Mouse (Mus musculus): ENCODE data around the gene Comt. TPM values are rescaled to one million over a fixed set of nuclear protein-coding genes. Genes with fewer than 3 reads are reported as not detected.

Comt gene
- total RNA-seq, 2 experiments from 2014 or later = 99.0 to 129 TPM

GRCm38 (mm10) chr16:18443385-18443841 is 16.8 kb upstream of the Comt start:
- DNase-seq (ENCODE audit: low spot score in 2 of 2) = peak; percentile 86 to 90

- DNase-seq (ENCODE audit: low spot score in 2 of 2) = no peak
These were observed 9.5 kb upstream of the Comt start for GRCm38 (mm10) chr16:18436128-18436527.

GRCm38 (mm10) chr16:18433341-18433920 is 6.8 kb upstream of the Comt start:
- no peak for DNase-seq (ENCODE audit: low spot score in 2 of 2)

GRCm38 (mm10) chr16:18430641-18431212 is 4.1 kb upstream of the Comt start:
- DNase-seq (ENCODE audit: low spot score in 2 of 2) = no peak

- DNase-seq (ENCODE audit: low spot score in 2 of 2) = no peak
These were observed 3.0 kb upstream of the Comt start for GRCm38 (mm10) chr16:18429641-18430040.

- DNase-seq (ENCODE audit: low spot score in 2 of 2) = no peak
These were observed 1.9 kb upstream of the Comt start for GRCm38 (mm10) chr16:18428516-18429042.

- no peak for DNase-seq (ENCODE audit: low spot score in 2 of 2)
These were observed 1.4 kb upstream of the Comt start for GRCm38 (mm10) chr16:18428011-18428515.

- peak; percentile 57 to 61 for DNase-seq (ENCODE audit: low spot score in 2 of 2)
These were observed 349 bp downstream of the Comt start, which contains the start of gene Txnrd2 for GRCm38 (mm10) chr16:18426215-18426791. Gene Txnrd2 (plus strand): TSS chr16:18426384.

GRCm38 (mm10) chr16:18425475-18426214 is 1.0 kb downstream of the Comt start:
- no peak for DNase-seq (ENCODE audit: low spot score in 2 of 2)

- no peak for DNase-seq (ENCODE audit: low spot score in 2 of 2)
These were observed 2.1 kb downstream of the Comt start for GRCm38 (mm10) chr16:18424364-18425045.

GRCm38 (mm10) chr16:18423915-18424265 is 2.8 kb downstream of the Comt start:
- DNase-seq (ENCODE audit: low spot score in 2 of 2) = no peak

GRCm38 (mm10) chr16:18423203-18423914 is 3.3 kb downstream of the Comt start:
- no peak for DNase-seq (ENCODE audit: low spot score in 2 of 2)

GRCm38 (mm10) chr16:18420571-18420970 is 6.1 kb downstream of the Comt start:
- no peak for DNase-seq (ENCODE audit: low spot score in 2 of 2)

- no peak for DNase-seq (ENCODE audit: low spot score in 2 of 2)
These were observed 7.0 kb downstream of the Comt start for GRCm38 (mm10) chr16:18419603-18420026.

GRCm38 (mm10) chr16:18418756-18419602 is 7.7 kb downstream of the Comt start:
- no peak for DNase-seq (ENCODE audit: low spot score in 2 of 2)

GRCm38 (mm10) chr16:18417491-18417890 is 9.2 kb downstream of the Comt start:
- DNase-seq (ENCODE audit: low spot score in 2 of 2) = no peak

- DNase-seq (ENCODE audit: low spot score in 2 of 2) = no peak
These were observed 9.8 kb downstream of the Comt start for GRCm38 (mm10) chr16:18416837-18417236.

GRCm38 (mm10) chr16:18416094-18416761 is 10.4 kb downstream of the Comt start:
- DNase-seq (ENCODE audit: low spot score in 2 of 2) = no peak
